Mouse (Mus musculus) induced T-regulatory cell, adult 2 months (primary cell): ENCODE data around the gene Armc9.
A peak's percentile ranks its signal among the peaks of the same experiment; 100 is the strongest.

Experiments used
- DNase-seq: peaks from one replicate; pipeline ENCODE4 v3.0.0-alpha.2; 2012; ENCODE audit warnings: low read depth

Gene Armc9

GRCm38 (mm10) chr1:86281781-86282536 is 127.4 kb downstream of the Armc9 start:
- DNase-seq, result no peak

- DNase-seq, result no peak
Measured at GRCm38 (mm10) chr1:86284101-86284500, 129.5 kb downstream of the Armc9 start.

GRCm38 (mm10) chr1:86285295-86285694 is 130.7 kb downstream of the Armc9 start:
- DNase-seq, result no peak

GRCm38 (mm10) chr1:86287473-86287872 is 132.9 kb downstream of the Armc9 start:
- DNase-seq, result no peak

GRCm38 (mm10) chr1:86290452-86290851 is 135.9 kb downstream of the Armc9 start:
- DNase-seq, result no peak

- DNase-seq, result no peak
Measured at GRCm38 (mm10) chr1:86293091-86293490, 138.5 kb downstream of the Armc9 start.

GRCm38 (mm10) chr1:86293868-86294267 is 139.3 kb downstream of the Armc9 start:
- DNase-seq, result no peak

- DNase-seq, result no peak
Measured at GRCm38 (mm10) chr1:86294472-86294871, 139.9 kb downstream of the Armc9 start.

GRCm38 (mm10) chr1:86300093-86300492 is 145.5 kb downstream of the Armc9 start:
- no peak for DNase-seq

- DNase-seq, result peak; percentile 10
Measured at GRCm38 (mm10) chr1:86300731-86301130, 146.2 kb downstream of the Armc9 start.

GRCm38 (mm10) chr1:86301221-86302091 is 146.9 kb downstream of the Armc9 start:
- peak; percentile 48 for DNase-seq

GRCm38 (mm10) chr1:86302532-86302931 is 148.0 kb downstream of the Armc9 start, which contains the start of gene B3gnt7:
Gene B3gnt7, plus strand, starts transcription at chr1:86302832.
- DNase-seq, result no peak

- DNase-seq, result peak; percentile 24
Measured at GRCm38 (mm10) chr1:86303063-86303872, 148.7 kb downstream of the Armc9 start.

- peak; percentile 21 for DNase-seq
Measured at GRCm38 (mm10) chr1:86303873-86304250, 149.3 kb downstream of the Armc9 start.

- no peak for DNase-seq
Measured at GRCm38 (mm10) chr1:86306686-86307085, 152.1 kb downstream of the Armc9 start.

GRCm38 (mm10) chr1:86307177-86307762 is 152.7 kb downstream of the Armc9 start:
- no peak for DNase-seq

GRCm38 (mm10) chr1:86307871-86308641 is 153.5 kb downstream of the Armc9 start:
- DNase-seq, result no peak

GRCm38 (mm10) chr1:86309270-86309833 is 154.8 kb downstream of the Armc9 start:
- no peak for DNase-seq

GRCm38 (mm10) chr1:86310536-86311310 is 156.1 kb downstream of the Armc9 start:
- DNase-seq, result no peak

GRCm38 (mm10) chr1:86311467-86312005 is 157.0 kb downstream of the Armc9 start:
- no peak for DNase-seq
